Mouse (Mus musculus) liver, adult 2 months (tissue): ENCODE results near the gene Rnf224. TPM values are rescaled to one million over a fixed set of nuclear protein-coding genes. Genes with fewer than 3 reads are reported as not detected.

ENCODE experiments used
- DNase-seq: peaks from one replicate; pipeline ENCODE4 v3.0.0-alpha.2; 2011; ENCODE audit warnings: low read depth, low spot score; ENCODE audit errors: extremely low read depth
- H3K27ac ChIP-seq: fragments of 200-500 bp; replicated peaks from 2 replicates; pipeline ENCODE4 v1.5.1; 2012; ENCODE audit warnings: low read depth, mild to moderate bottlenecking, control low read depth, inconsistent platforms, low read length; ENCODE audit not compliant: insufficient read depth
- H3K27me3 ChIP-seq: fragments of 200-500 bp; 2 replicates; pipeline ENCODE4 v1.6.1; 2012; ENCODE audit warnings: mild to moderate bottlenecking, moderate library complexity, low read length, inconsistent platforms; ENCODE audit not compliant: control insufficient read depth, insufficient read depth
- H3K36me3 ChIP-seq: fragments of 200-500 bp; 2 replicates; pipeline ENCODE4 v1.6.1; 2012; ENCODE audit warnings: low read length, inconsistent platforms; ENCODE audit not compliant: control insufficient read depth, insufficient read depth
- H3K4me1 ChIP-seq: fragments of 200-500 bp; 2 replicates; pipeline ENCODE4 v1.6.1; 2011; ENCODE audit warnings: low read length; ENCODE audit not compliant: control insufficient read depth, insufficient read depth
- H3K4me3 ChIP-seq: fragments of 200-500 bp; 2 replicates; pipeline ENCODE4 v1.5.1; 2011; ENCODE audit warnings: low read depth, mild to moderate bottlenecking, control low read depth, low read length, moderate library complexity; ENCODE audit not compliant: insufficient read depth
- H3K79me2 ChIP-seq: fragments of 200-500 bp; 2 replicates; pipeline ENCODE4 v1.6.1; 2012; ENCODE audit warnings: inconsistent platforms, mild to moderate bottlenecking, low read length, moderate library complexity; ENCODE audit not compliant: control insufficient read depth, insufficient read depth
- H3K9ac ChIP-seq: fragments of 200-500 bp; 2 replicates; pipeline ENCODE4 v1.6.1; 2012; ENCODE audit warnings: low read depth, mild to moderate bottlenecking, control low read depth, inconsistent platforms, low read length
- CTCF ChIP-seq: fragments of 200-500 bp; IDR thresholded peaks from 2 replicates; pipeline ENCODE4 v1.5.1; 2011; ENCODE audit warnings: low read depth, low read length, control low read depth
- POLR2A ChIP-seq: fragments of 200-500 bp; IDR thresholded peaks from 2 replicates; pipeline ENCODE4 v1.6.1; 2011; ENCODE audit warnings: low read length, control low read depth; ENCODE audit not compliant: insufficient read depth; ENCODE audit errors: extremely low read depth
- WGBS: fragments of 180-500 bp; shearing (Covaris S2); methylation state at CpG from one replicate; pipeline ENCODE4 v1.1.7; 2018; 5-methylcytosine and 5-hydroxymethylcytosine counted together
- polyA plus RNA-seq: library from polyadenylated mRNA; depleted of rRNA; stranded (reverse); fragments of >200 nt; gene quantifications from 2 replicates; pipeline ENCODE4 v1.2.3, GENCODE M21; 2012
- total RNA-seq: library from RNA; depleted of rRNA; stranded (reverse); fragments of >200 nt; gene quantifications from 2 replicates; pipeline ENCODE4 v1.2.3, GENCODE M21; 2014

Rnf224 gene
- total and polyA plus RNA-seq, 2 experiments, result not detected

DNA sequence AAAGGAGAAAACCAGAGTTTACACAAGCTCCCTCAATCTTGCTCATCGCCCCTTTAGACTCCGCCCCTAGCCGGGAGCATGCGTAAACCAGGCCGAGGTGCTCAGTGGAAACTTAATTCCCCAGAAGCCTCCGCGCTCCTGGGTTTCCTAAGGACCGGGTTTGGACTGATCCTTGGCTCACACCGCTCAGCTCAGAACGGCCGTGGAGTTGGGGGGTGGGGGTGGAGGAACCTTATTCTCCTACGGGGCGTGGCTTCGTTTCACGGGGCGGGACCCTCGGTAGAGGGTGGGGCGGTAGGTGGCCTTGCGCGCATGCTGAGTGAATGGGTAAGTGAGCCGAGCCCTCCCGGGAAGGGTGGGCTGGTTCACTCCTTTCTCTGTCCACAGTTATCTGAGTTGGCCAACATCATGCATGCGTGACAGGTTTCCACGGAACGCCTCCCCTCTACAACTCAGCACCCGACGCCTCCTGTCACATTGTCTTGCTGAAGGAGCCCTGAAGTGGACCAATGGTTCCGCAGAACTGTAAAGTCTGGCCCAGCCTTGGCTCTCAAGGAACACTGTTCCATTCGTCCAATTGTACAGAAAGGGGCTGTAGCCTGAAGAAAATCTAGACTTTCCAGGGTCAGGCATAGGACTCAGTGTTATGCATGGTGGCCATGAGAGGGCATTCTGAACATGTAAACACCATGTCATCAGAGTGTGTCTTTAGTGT lies 4.3 kb upstream of the Rnf224 start:
- peak overlapping the region; percentile 6; the same call in 1 of the 2 replicates for H3K9ac ChIP-seq

DNA sequence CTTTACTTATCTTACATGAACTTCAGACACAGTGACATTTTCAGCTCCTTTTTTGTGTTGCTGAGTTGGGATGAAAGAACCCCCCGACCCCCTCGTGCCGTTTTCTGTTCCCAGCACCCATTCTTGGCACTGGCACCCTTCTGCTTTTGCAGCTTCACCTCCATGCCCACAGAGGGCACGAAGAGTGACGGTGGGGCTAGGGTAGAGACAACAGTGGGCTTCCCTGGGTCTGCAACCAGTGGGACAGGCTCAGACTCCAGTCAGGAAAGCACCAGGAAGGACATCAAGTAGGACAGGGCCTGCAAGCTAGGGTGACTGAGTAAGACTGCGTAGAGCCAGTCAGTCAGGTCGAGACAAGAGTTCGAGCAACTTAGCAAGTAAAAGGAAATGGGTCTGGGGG lies 3.7 kb upstream of the Rnf224 start:
- H3K79me2 ChIP-seq, result no peaks in the 10 kb centered on the region
- no peak for DNase-seq
- H3K4me3 ChIP-seq, result no peak overlapping the region
- H3K9ac ChIP-seq, result no peak overlapping the region
- TF ChIP-seq POLR2A, result no peak
- no peak for TF ChIP-seq CTCF
- 71% methylated on average over 8 of the region's 8 CpGs for WGBS
- H3K36me3 ChIP-seq, result no peaks in the 10 kb centered on the region
- peaks cover 4% of the 10 kb centered on the region; the same call in 1 of the 2 replicates for H3K4me1 ChIP-seq
- H3K27me3 ChIP-seq, result 0 out of 2 replicates have a peak, but pooled peaks cover 7% of the 10 kb centered on the region
- no peak overlapping the region for H3K27ac ChIP-seq

More for the DNA sequence above, 4.3 kb upstream of the Rnf224 start:
- no peak for DNase-seq
- Histone ChIP-seq H3K36me3 (no peaks in the 10 kb centered on the region), H3K4me3 (peak overlapping the region; percentile 36; the same call in 1 of the 2 replicates), H3K4me1 (peaks cover 4% of the 10 kb centered on the region; the same call in 1 of the 2 replicates), H3K27me3 (0 out of 2 replicates have a peak, but pooled peaks cover 7% of the 10 kb centered on the region), H3K27ac (no peak overlapping the region), H3K79me2 (no peaks in the 10 kb centered on the region; the same call in 1 of the 2 replicates)
- WGBS, result 4% methylated on average over 29 of the region's 29 CpGs
- TF ChIP-seq CTCF (no peak), POLR2A (no peak)

- no peak for DNase-seq
- Histone ChIP-seq H3K27me3 (0 out of 2 replicates have a peak, but pooled peaks cover 7% of the 10 kb centered on the region), H3K79me2 (no peaks in the 10 kb centered on the region), H3K4me3 (no peak overlapping the region), H3K4me1 (peaks cover 4% of the 10 kb centered on the region; the same call in 1 of the 2 replicates), H3K27ac (no peak overlapping the region), H3K9ac (no peak overlapping the region), H3K36me3 (no peaks in the 10 kb centered on the region)
- no peak for TF ChIP-seq CTCF
- TF ChIP-seq POLR2A, result no peak
- 83% methylated on average over 3 of the region's 3 CpGs for WGBS
These were observed 3.2 kb upstream of the Rnf224 start for GRCm38 (mm10) chr2:25239766-25240165.

DNA sequence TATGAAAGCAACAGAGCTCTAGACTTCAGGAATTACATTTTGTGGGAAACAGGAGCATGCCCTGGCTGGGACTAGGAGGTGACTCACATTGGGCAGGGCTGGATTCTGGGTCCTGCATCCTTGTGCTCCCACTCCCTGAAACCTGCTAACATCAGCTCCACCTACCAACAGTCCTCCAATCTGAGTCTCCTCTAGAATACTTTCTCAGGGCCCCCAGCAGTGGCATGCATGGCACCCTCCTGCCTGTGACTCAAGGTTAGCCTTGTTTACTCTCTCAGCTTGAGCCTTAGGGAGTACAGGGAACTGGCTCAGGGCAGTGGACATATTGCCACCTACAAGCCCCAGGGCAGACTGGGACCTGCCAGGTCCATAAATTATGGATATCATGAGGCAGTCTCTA lies 1.5 kb upstream of the Rnf224 start:
- TF ChIP-seq POLR2A (no peak), CTCF (no peak)
- no peaks in the 10 kb centered on the region for H3K79me2 ChIP-seq
- no peak overlapping the region for H3K27ac ChIP-seq
- 0 out of 2 replicates have a peak, but pooled peaks cover 7% of the 10 kb centered on the region for H3K27me3 ChIP-seq
- no peaks in the 10 kb centered on the region for H3K36me3 ChIP-seq
- H3K4me3 ChIP-seq, result no peak overlapping the region
- no peak for DNase-seq
- H3K4me1 ChIP-seq, result peaks cover 4% of the 10 kb centered on the region; the same call in 1 of the 2 replicates
- H3K9ac ChIP-seq, result no peak overlapping the region

DNA sequence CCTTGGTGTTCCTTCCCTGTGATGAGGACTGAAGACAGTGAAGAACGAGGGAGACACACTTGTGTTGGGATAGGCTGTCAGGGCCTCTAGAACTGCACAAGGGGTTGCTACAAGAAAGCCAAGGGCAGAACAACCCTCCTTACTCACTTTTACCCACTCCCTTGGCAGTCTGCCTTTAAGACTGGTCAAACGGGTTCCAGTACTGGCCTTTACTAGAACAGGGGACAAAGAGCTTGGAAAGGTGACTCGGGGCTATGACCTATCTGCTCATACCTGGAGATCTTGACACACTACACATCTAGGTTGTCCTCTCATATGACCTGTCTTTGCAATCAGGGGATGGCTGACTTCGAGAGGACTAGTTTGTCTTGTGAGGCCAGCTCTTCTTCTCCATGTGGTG lies 935 bp upstream of the Rnf224 start:
- 58% methylated on average over 4 of the region's 4 CpGs for WGBS
- Histone ChIP-seq H3K9ac (no peak overlapping the region), H3K27ac (no peak overlapping the region)

DNA sequence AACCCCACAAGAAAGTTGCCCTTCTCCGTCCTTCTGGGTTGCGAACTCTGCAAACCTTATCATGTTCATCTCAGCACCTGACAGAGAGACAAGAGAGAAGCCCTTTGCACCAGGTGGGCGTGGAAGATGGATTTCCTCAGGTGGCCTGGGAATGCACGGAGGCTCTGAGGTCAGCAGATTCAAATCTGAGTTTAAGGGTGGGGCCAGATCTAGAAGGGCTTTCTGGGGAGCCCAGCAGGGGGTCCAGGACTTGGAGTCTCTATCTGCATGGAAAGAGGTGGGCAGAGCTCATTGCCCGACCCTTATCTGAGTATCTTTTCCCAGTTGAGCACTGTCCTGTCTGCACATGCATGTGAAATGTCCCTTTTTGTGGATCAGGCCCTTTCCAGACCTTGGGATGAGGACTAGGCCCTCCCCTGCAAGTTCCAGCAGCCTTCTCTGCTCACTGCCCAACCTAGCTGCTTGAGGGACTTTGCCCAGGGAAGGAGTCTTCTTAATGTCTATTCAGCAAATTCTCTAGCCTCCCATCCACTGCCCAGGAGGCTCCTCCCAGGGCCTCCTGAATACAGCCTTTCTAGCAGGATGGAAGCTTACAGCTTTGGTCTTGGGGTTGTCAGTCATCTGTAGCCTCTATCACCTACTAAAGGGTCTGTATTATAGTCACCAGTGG lies 1.9 kb downstream of the Rnf224 start:
- Histone ChIP-seq H3K4me3 (no peak overlapping the region), H3K79me2 (no peaks in the 10 kb centered on the region), H3K9ac (no peak overlapping the region), H3K4me1 (no peaks in the 10 kb centered on the region), H3K27me3 (no peaks in the 10 kb centered on the region), H3K27ac (no peak overlapping the region), H3K36me3 (no peaks in the 10 kb centered on the region)
- 61% methylated on average over 5 of the region's 5 CpGs for WGBS
- no peak for DNase-seq
- TF ChIP-seq POLR2A (no peak), CTCF (no peak)

More for the DNA sequence above, 935 bp upstream of the Rnf224 start:
- Histone ChIP-seq H3K4me3 (no peak overlapping the region), H3K27me3 (0 out of 2 replicates have a peak, but pooled peaks cover 7% of the 10 kb centered on the region), H3K4me1 (peaks cover 4% of the 10 kb centered on the region; the same call in 1 of the 2 replicates), H3K79me2 (no peaks in the 10 kb centered on the region), H3K36me3 (no peaks in the 10 kb centered on the region)
- TF ChIP-seq POLR2A (no peak), CTCF (no peak)
- no peak for DNase-seq
